In genomic region chr15:9463521-9464027, GRCm38 (mm10) we compare ENCODE assay signal across 10 mouse cellular contexts. TPM values are rescaled to one million over a fixed set of nuclear protein-coding genes. Genes with fewer than 3 reads are reported as not detected.
DNase-seq lines count a peak whose midpoint lies in the region; ATAC-seq and TF ChIP-seq lines count a peak whose summit lies in the region.
"Had no signal": no experiment of that assay in that cellular context is flagged by ENCODE, and none has a peak within 500 bp of the region (broad histone marks: within the 10 kb centered on the region; RNA-seq: fewer than 3 reads in every experiment).

No protein-coding gene starts in this region.

- H3K27ac ChIP-seq in thymus, adult 2 months (ENCODE audit: control insufficient read depth, insufficient read depth, low read length): no peak overlapping the region
- H3K27ac ChIP-seq in macrophage: peak overlapping the region; percentile 19; the same call in 1 of the 2 replicates
- H3K27ac ChIP-seq in hindbrain, embryonic 16.5 days (ENCODE audit: low read depth, low read length): no peak overlapping the region
- H3K27ac ChIP-seq: forebrain, embryonic 15.5 days had no signal

- peak; percentile 91 for ATAC-seq in common myeloid progenitor, adult 5-6 weeks (replicated peaks; ENCODE audit: low read depth, poor library complexity, severe bottlenecking)
- no peak for ATAC-seq in hindbrain, embryonic 16.5 days
- ATAC-seq: forebrain, embryonic 15.5 days had no signal

- TF ChIP-seq CTCF in thymus, adult 2 months (IDR thresholded peaks at IDR 0.05; ENCODE audit: borderline replicate concordance, control insufficient read depth, extremely low read depth, insufficient read depth, low read length, poor library complexity): no peak

- no peak overlapping the region for H3K9ac ChIP-seq in hindbrain, embryonic 16.5 days (ENCODE audit: low read depth, low read length)
- H3K9ac ChIP-seq: forebrain, embryonic 15.5 days had no signal

- DNase-seq in thymus, adult 2 months: peak; percentile 17
- DNase-seq in thymus, adult 18-20 months: no peak
- peak; percentile 15 for DNase-seq in thymus, postnatal 4 days
- DNase-seq in kidney, postnatal 4 days: no peak
- DNase-seq in ovary, postnatal 14 days (ENCODE audit: low spot score): no peak
- DNase-seq: lung, postnatal 14 days had no signal

- H3K36me3 ChIP-seq in thymus, adult 2 months (ENCODE audit: control insufficient read depth, insufficient read depth, low read length): no peaks in the 10 kb centered on the region
- no peaks in the 10 kb centered on the region for H3K36me3 ChIP-seq in macrophage (ENCODE audit: inconsistent target)
- no peaks in the 10 kb centered on the region for H3K36me3 ChIP-seq in hindbrain, embryonic 16.5 days (ENCODE audit: control insufficient read depth, insufficient read depth, low read length)
- H3K36me3 ChIP-seq: forebrain, embryonic 15.5 days had no signal

- H3K4me1 ChIP-seq in thymus, adult 2 months (replicated peaks; ENCODE audit: control insufficient read depth, insufficient read depth, low read length): peaks cover 7% of the 10 kb centered on the region
- no peaks in the 10 kb centered on the region for H3K4me1 ChIP-seq in hindbrain, embryonic 16.5 days (ENCODE audit: control insufficient read depth, insufficient read depth, low read depth, low read length)
- H3K4me1 ChIP-seq: forebrain, embryonic 15.5 days had no signal

- TF ChIP-seq POLR2A in thymus, adult 2 months (IDR thresholded peaks at IDR 0.05; ENCODE audit: control insufficient read depth, extremely low read depth, insufficient read depth, low read length, poor library complexity): no peak

- H3K79me2 ChIP-seq in macrophage (ENCODE audit: inconsistent target): no peaks in the 10 kb centered on the region

- H3K4me2 ChIP-seq in hindbrain, embryonic 16.5 days (ENCODE audit: low read length): no peak overlapping the region
- H3K4me2 ChIP-seq: forebrain, embryonic 15.5 days had no signal

- H3K9me3 ChIP-seq in hindbrain, embryonic 16.5 days (ENCODE audit: control insufficient read depth, low read length): no peaks in the 10 kb centered on the region
- H3K9me3 ChIP-seq: forebrain, embryonic 15.5 days had no signal

- H3K27me3 ChIP-seq in thymus, adult 2 months (ENCODE audit: control insufficient read depth, insufficient read depth, low read length): no peaks in the 10 kb centered on the region
- H3K27me3 ChIP-seq in hindbrain, embryonic 16.5 days (replicated peaks; ENCODE audit: control insufficient read depth, insufficient read depth, low read length): no peaks in the 10 kb centered on the region
- H3K27me3 ChIP-seq: forebrain, embryonic 15.5 days had no signal

- H3K4me3 ChIP-seq in thymus, adult 2 months (ENCODE audit: control insufficient read depth, insufficient read depth, low read length): no peak overlapping the region
- H3K4me3 ChIP-seq in macrophage (ENCODE audit: inconsistent target): no peak overlapping the region
- no peak overlapping the region for H3K4me3 ChIP-seq in hindbrain, embryonic 16.5 days (ENCODE audit: low read length)
- H3K4me3 ChIP-seq: forebrain, embryonic 15.5 days had no signal

- WGBS in thymus, adult 2 months: 5% methylated on average over 7 of the region's 7 CpGs
- WGBS in macrophage (ENCODE audit: missing documents): 35% methylated on average over 7 of the region's 7 CpGs
- WGBS in hindbrain, embryonic 16.5 days: 75% methylated on average over 7 of the region's 7 CpGs

RNA-seq across cellular contexts. Expression of gene Capsl, which starts 27.7 kb away (rescaled TPM):
- polyA plus RNA-seq in thymus, adult 2 months (2012; rRNA removed): 0.66 and 0.89 TPM in 2 replicates
- 0.46 TPM in 1 of 2 replicates, not detected in the other for total RNA-seq in common myeloid progenitor, adult 5-6 weeks (2017)
- not detected for total RNA-seq in macrophage (2018; cell fraction: chromatin; rRNA removed)
- total RNA-seq in macrophage (2018; cell fraction: cytosol; rRNA removed): under 1 TPM in 4 of 26 experiments, not detected in 22; 0.17 to 0.36 (median 0.19) TPM
- not detected for total RNA-seq in macrophage (2018; cell fraction: nucleus; rRNA removed)
- polyA plus RNA-seq in macrophage (2018): 0.17 to 0.26 TPM in 2 of 3 replicates, not detected in the other
- polyA plus RNA-seq in hindbrain, embryonic 16.5 days (2015; fragmentation: Nextera tagmentation; extraction: Ambion mirVana): 5.9 TPM in 2 replicates

Comparison
In these comparisons a context has a peak if more than half of its experiments do, and no peak if none do; other contexts are left out.
1. DNase-seq: peak in thymus, adult 2 months (single experiment) and thymus, postnatal 4 days (single experiment); none in thymus, adult 18-20 months (0 of 2), kidney, postnatal 4 days (0 of 2) and ovary, postnatal 14 days (single experiment).